Mouse (Mus musculus) intestine, postnatal 0 days (tissue): Measurements from ENCODE around the gene Zswim8. TPM values are rescaled to one million over a fixed set of nuclear protein-coding genes. Genes with fewer than 3 reads are reported as not detected.

Experiments used
- ATAC-seq: fragments of 200-750 bp; cut with Nextera tagmentation; 2 replicates; pipeline ENCODE4 v1.8.0; 2017; ENCODE audit warnings: mild to moderate bottlenecking, moderate TSS enrichment, moderate library complexity
- H3K27ac ChIP-seq: fragments of 300-500 bp; sonication (generic); 2 replicates; pipeline ENCODE4 v1.5.1; 2014; ENCODE audit warnings: mild to moderate bottlenecking, low read depth, low read length, moderate library complexity
- H3K27me3 ChIP-seq: fragments of 300-500 bp; sonication (generic); replicated peaks from 2 replicates; pipeline ENCODE4 v1.6.1; 2014; ENCODE audit warnings: low read length, mixed read lengths; ENCODE audit not compliant: control insufficient read depth, insufficient read depth
- H3K36me3 ChIP-seq: fragments of 300-500 bp; sonication (generic); 2 replicates; pipeline ENCODE4 v1.6.1; 2014; ENCODE audit warnings: mild to moderate bottlenecking, moderate library complexity; ENCODE audit not compliant: control insufficient read depth, insufficient read depth
- H3K4me1 ChIP-seq: fragments of 300-500 bp; sonication (generic); replicated peaks from 2 replicates; pipeline ENCODE4 v1.6.1; 2014; ENCODE audit warnings: antibody characterized with exemption, low read length, mixed read lengths; ENCODE audit not compliant: control insufficient read depth, insufficient read depth
- H3K4me2 ChIP-seq: fragments of 300-500 bp; sonication (generic); replicated peaks from 2 replicates; pipeline ENCODE4 v1.6.1; 2014; ENCODE audit warnings: low read depth, mild to moderate bottlenecking, moderate library complexity
- H3K4me3 ChIP-seq: fragments of 300-500 bp; sonication (generic); 2 replicates; pipeline ENCODE4 v1.5.1; 2014; ENCODE audit warnings: low read depth, low read length
- H3K9ac ChIP-seq: fragments of 300-500 bp; sonication (generic); 2 replicates; pipeline ENCODE4 v1.6.1; 2014; ENCODE audit warnings: mild to moderate bottlenecking, low read depth, low read length
- H3K9me3 ChIP-seq: fragments of 300-500 bp; sonication (generic); 2 replicates; pipeline ENCODE4 v1.6.1; 2016; ENCODE audit warnings: mixed run types; ENCODE audit not compliant: control insufficient read depth
- CTCF ChIP-seq: sonication (generic); IDR thresholded peaks from 2 replicates; pipeline ENCODE4 v1.5.1; 2016; ENCODE audit warnings: low read depth, mild to moderate bottlenecking, control low read depth, antibody characterized with exemption, moderate library complexity
- WGBS: fragments of 180-500 bp; shearing (Covaris S2); extraction: QIAGEN DNeasy Blood & Tissue Kit; methylation state at CpG from one replicate; pipeline ENCODE4 v1.1.7; 2014; 5-methylcytosine and 5-hydroxymethylcytosine counted together
- polyA plus RNA-seq: library from polyadenylated mRNA; unstranded; fragments of >200 nt; fragmentation: Nextera tagmentation; extraction: Ambion mirVana; gene quantifications from 2 replicates; pipeline ENCODE4 v1.2.1, GENCODE M21; 2015

The Zswim8 gene
- polyA plus RNA-seq, 1 experiment from 2014 or later: 15.0 TPM

DNA sequence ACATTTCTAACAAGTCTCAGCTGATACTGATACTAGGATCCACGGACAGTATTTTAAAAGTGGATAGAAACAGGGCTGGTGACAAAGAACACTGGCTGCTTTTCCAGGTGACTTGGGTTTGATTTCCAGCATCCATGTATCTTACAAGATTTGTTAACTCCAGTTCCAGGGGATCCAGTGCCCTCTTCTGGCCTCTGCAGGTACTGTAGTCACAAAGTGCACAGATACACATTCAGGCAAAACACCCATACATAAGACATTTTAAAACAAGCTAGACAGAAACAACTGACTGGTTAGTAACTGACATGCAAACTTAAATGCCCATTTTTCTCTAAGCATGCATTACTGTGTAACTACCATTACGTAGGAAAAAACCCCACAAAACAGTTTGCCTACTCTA, 34.4 kb upstream of the Zswim8 start:
- Histone ChIP-seq H3K36me3 (peaks cover 18% of the 10 kb centered on the region; the same call in 1 of the 2 replicates), H3K4me1 (no peaks in the 10 kb centered on the region), H3K27ac (no peak overlapping the region), H3K9ac (no peak overlapping the region), H3K4me3 (no peak overlapping the region), H3K4me2 (no peak overlapping the region), H3K9me3 (no peaks in the 10 kb centered on the region), H3K27me3 (no peaks in the 10 kb centered on the region)
- WGBS: 94% methylated on average over 2 of the region's 2 CpGs
- peak; percentile 68 for TF ChIP-seq CTCF
- ATAC-seq: no peak

GRCm38 (mm10) chr14:20673735-20674063, 33.7 kb upstream of the Zswim8 start:
- Histone ChIP-seq H3K27ac (peak overlapping the region; percentile 61; the same call in 1 of the 2 replicates), H3K9me3 (no peaks in the 10 kb centered on the region), H3K4me1 (no peaks in the 10 kb centered on the region), H3K9ac (peak overlapping the region; percentile 23; the same call in 1 of the 2 replicates), H3K36me3 (peaks cover 25% of the 10 kb centered on the region), H3K4me3 (peak overlapping the region; percentile 83), H3K4me2 (peak overlapping the region; percentile 75), H3K27me3 (no peaks in the 10 kb centered on the region)
- peak; percentile 80 for ATAC-seq
- no peak for TF ChIP-seq CTCF
- WGBS: 8% methylated on average over 13 of the region's 13 CpGs

GRCm38 (mm10) chr14:20674064-20674833, 33.1 kb upstream of the Zswim8 start, which contains the start of gene Sec24c:
Sec24c (plus strand) TSS chr14:20674308.
- H3K27ac ChIP-seq: peak within 1 kb of the TSS; percentile 98
- H3K27me3 ChIP-seq: no peaks in the 10 kb centered on the region
- H3K9ac ChIP-seq: peak within 1 kb of the TSS; percentile 94
- H3K4me3 ChIP-seq: peak within 1 kb of the TSS; percentile 83
- no peak for TF ChIP-seq CTCF
- peaks cover 31% of the 10 kb centered on the region for H3K36me3 ChIP-seq
- H3K4me2 ChIP-seq: peak within 1 kb of the TSS; percentile 75
- ATAC-seq: peak; percentile 96
- no peaks in the 10 kb centered on the region for H3K9me3 ChIP-seq
- 2% methylated on average over 43 of the region's 43 CpGs for WGBS
- no peaks in the 10 kb centered on the region for H3K4me1 ChIP-seq

GRCm38 (mm10) chr14:20677906-20678305, 29.4 kb upstream of the Zswim8 start:
- H3K4me2 ChIP-seq: no peak overlapping the region
- 79% methylated on average over 4 of the region's 4 CpGs for WGBS
- H3K4me3 ChIP-seq: no peak overlapping the region
- H3K4me1 ChIP-seq: no peaks in the 10 kb centered on the region
- peaks cover 66% of the 10 kb centered on the region for H3K36me3 ChIP-seq
- H3K27me3 ChIP-seq: no peaks in the 10 kb centered on the region
- H3K27ac ChIP-seq: no peak overlapping the region
- no peaks in the 10 kb centered on the region for H3K9me3 ChIP-seq
- no peak for TF ChIP-seq CTCF
- ATAC-seq: no peak
- no peak overlapping the region for H3K9ac ChIP-seq

DNA sequence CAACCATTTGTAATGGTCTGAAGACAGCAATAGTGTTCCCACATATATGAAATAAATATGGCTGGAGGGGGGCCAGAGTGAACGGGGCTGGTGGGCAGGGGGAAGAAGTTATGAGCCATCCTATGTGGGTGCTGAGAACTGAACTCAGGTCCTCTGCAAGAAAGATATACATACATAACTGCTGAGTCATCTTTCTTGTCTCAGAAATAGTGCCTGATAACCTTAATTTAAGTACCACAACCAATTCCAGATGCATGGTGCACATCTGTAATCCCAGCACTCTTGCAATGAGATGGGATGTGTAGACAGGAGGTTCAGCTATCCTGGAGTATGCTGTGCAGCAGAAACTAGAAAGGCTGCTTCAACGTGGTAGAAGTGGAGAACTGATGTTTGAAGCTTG, 25.6 kb upstream of the Zswim8 start:
- Histone ChIP-seq H3K4me2 (no peak overlapping the region), H3K9ac (no peak overlapping the region), H3K36me3 (peaks cover 93% of the 10 kb centered on the region), H3K9me3 (no peaks in the 10 kb centered on the region), H3K4me3 (no peak overlapping the region), H3K27me3 (no peaks in the 10 kb centered on the region), H3K27ac (no peak overlapping the region), H3K4me1 (no peaks in the 10 kb centered on the region)
- no peak for ATAC-seq
- WGBS: 94% methylated on average over 2 of the region's 2 CpGs
- no peak for TF ChIP-seq CTCF

DNA sequence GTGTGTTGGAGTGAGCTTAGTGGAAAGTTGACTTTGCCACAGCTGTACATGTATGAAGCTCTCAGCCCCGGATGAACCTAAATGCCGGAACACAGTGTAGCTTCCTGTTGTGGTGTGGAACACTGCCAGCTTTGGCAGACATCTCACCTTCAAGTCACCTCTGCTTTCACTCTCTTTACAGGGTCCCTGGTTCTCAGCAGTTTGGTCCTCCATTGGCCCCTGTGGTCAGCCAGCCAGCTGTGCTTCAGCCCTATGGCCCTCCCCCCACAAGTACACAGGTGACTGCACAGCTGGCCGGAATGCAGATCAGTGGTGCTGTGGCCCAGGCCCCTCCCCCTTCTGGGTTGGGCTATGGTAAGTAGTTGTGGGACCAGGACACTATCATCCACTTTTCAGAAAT, 24.9 kb upstream of the Zswim8 start:
- Histone ChIP-seq H3K36me3 (peaks cover 95% of the 10 kb centered on the region), H3K9me3 (no peaks in the 10 kb centered on the region), H3K4me2 (no peak overlapping the region), H3K27me3 (no peaks in the 10 kb centered on the region), H3K9ac (no peak overlapping the region), H3K4me1 (no peaks in the 10 kb centered on the region), H3K4me3 (no peak overlapping the region), H3K27ac (no peak overlapping the region)
- TF ChIP-seq CTCF: no peak
- ATAC-seq: no peak; the same call in 1 of the 2 replicates
- WGBS: 65% methylated on average over 3 of the region's 3 CpGs
